Mouse (Mus musculus): Measurements from ENCODE around the gene Egln2.

The Egln2 gene

GRCm38 (mm10) chr7:27177942-27178323 is 11.3 kb upstream of the Egln2 start:
- no peak for DNase-seq (ENCODE audit: low spot score in 2 of 2)

DNA sequence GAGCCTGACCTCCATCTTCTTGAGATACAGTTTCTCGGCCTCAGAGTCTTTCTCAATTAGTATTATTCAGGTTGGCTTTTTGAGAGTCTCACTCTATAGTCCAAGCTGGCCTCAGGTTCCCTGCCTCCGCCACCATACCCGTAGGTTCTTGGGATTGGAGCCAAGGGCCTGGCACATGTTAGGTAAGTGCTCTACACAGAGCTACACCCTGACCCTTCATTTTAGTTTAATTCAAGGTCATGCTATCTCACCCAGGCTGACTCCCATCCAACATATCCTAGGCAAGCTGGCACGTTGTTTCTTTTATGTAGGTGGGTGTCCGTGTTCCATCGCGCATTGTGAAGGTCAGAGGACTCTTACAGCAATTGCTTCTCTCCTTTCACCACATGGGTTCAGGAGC is 8.3 kb upstream of the Egln2 start:
- no peak for DNase-seq (ENCODE audit: low spot score in 2 of 2)

GRCm38 (mm10) chr7:27174496-27174895 is 7.9 kb upstream of the Egln2 start:
- DNase-seq (ENCODE audit: low spot score in 2 of 2) = no peak

GRCm38 (mm10) chr7:27170981-27171380 is 4.4 kb upstream of the Egln2 start:
- no peak for DNase-seq (ENCODE audit: low spot score in 2 of 2)

GRCm38 (mm10) chr7:27168371-27168770 is 1.8 kb upstream of the Egln2 start:
- no peak for DNase-seq (ENCODE audit: low spot score in 2 of 2)

GRCm38 (mm10) chr7:27167475-27168094 is 983 bp upstream of the Egln2 start:
- no peak for DNase-seq (ENCODE audit: low spot score in 2 of 2)

GRCm38 (mm10) chr7:27166229-27166613 is 381 bp downstream of the Egln2 start:
- peak; percentile 86 to 87 for DNase-seq (ENCODE audit: low spot score in 2 of 2)

GRCm38 (mm10) chr7:27165696-27166095 is 906 bp downstream of the Egln2 start:
- no peak for DNase-seq (ENCODE audit: low spot score in 2 of 2)

DNA sequence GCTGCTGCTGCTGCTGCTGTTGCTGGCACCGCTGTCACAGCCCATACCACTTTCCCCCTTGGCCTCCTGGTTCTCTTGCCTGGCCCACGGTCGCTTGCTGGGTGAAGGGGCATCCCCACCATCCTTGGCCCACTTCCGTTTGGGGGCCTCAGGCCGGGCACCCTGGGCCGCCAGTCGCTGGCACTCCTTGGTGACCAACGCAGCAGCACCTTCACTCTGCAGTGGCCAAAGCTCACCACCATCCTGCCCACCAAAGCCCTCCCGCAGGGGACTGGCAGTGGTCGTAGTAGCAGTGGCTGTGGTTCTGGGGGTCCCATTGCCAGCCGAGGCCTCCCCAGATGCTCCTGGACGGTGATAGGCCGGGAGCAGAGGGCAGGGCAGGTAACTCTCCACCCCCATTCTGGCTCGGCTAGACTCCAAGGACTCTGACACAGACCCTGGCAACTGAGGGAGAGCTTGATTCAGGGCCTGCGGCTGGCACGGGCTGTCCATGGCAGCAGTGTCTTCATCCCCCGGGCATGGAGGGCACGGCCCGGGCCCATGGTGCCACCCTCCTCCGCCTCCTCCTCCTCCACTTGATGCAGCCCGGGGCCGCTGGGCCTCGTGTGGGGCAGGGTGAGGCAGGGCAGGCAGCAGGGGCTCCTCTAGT is 1.5 kb downstream of the Egln2 start:
- peak in 1 of 2 experiments; percentile 19 for DNase-seq (ENCODE audit: low spot score in 2 of 2)

- DNase-seq (ENCODE audit: low spot score in 2 of 2) = no peak
These were observed 2.3 kb downstream of the Egln2 start for GRCm38 (mm10) chr7:27164112-27164947.

DNA sequence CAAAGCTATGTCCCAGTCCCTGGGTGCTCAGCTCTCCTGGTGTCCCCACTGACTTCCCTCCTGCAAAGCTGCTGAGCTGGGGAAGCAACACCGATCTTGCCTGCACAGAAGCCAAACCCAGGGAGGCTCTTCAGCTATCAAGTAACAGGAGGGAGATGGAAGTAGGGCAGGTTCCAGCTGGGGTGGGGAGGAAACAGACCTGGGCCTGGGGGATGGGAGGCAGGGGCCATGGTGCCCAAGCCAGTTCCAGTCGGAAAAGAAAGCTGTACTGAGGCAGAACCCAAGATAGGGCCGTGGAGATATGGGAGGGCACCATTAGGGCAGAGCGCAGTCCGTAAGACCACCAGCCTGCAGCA is 3.2 kb downstream of the Egln2 start:
- DNase-seq (ENCODE audit: low spot score in 2 of 2) = no peak

DNA sequence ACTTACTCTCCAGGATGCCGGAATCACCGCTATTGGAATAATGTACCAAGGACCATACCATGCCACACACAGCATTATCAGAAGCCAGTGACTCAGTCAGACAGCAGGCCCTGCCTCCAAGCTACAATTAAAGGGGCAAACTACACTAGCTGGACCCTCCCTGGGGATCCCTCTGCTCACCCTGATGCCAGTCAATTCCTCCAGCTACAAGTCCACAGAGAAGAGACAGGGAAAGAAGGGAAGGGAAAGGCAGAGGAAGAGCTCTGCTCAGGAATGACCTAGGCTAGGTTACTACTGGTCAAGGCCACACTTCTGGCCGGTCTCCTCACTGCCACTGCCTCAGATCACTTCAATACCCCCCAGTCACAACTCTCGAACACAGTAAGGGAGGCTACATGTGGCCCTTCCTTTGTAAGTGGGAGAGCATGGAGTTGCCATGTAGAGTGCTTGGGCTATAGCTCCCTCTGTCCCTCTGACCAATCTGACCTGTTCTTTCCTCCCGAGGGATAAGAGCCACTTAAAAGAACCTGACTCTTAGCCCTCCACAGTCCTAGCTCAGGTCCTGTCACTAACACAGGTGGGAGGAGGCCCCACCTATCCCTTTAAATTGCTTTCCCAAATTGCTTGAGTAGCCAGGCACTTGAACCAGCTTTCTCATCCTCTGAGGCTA is 3.7 kb downstream of the Egln2 start:
- DNase-seq (ENCODE audit: low spot score in 2 of 2) = no peak

GRCm38 (mm10) chr7:27161744-27162143 is 4.9 kb downstream of the Egln2 start:
- DNase-seq (ENCODE audit: low spot score in 2 of 2) = no peak

- no peak for DNase-seq (ENCODE audit: low spot score in 2 of 2)
These were observed 5.7 kb downstream of the Egln2 start for GRCm38 (mm10) chr7:27160921-27161320.

- peak; percentile 84 to 86 for DNase-seq (ENCODE audit: low spot score in 2 of 2)
These were observed 6.7 kb downstream of the Egln2 start for GRCm38 (mm10) chr7:27159882-27160281.

DNA sequence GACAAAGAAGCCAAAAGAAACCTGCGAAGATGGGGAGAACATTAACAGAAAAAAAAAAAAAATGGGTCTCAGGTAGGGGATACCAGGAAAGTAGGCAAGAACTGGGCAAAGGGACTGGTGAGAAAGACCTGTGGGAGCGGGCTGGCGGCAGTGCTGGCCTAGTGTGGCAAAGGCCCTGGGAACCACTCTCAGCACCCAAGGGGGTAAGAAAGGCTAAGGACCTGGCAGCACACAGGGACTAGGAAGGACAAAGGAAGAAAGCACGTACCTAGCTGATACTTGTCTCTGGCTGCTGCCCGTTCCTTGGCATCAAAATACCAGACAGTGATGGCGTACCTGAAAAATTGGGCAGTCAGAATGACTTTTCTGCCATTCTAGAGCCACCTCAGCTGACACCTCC is 7.3 kb downstream of the Egln2 start:
- no peak for DNase-seq (ENCODE audit: low spot score in 2 of 2)

- no peak for DNase-seq (ENCODE audit: low spot score in 2 of 2)
These were observed 8.4 kb downstream of the Egln2 start for GRCm38 (mm10) chr7:27158171-27158570.

- no peak for DNase-seq (ENCODE audit: low spot score in 2 of 2)
These were observed 10.6 kb downstream of the Egln2 start for GRCm38 (mm10) chr7:27156005-27156404.

- DNase-seq (ENCODE audit: low spot score in 2 of 2) = no peak
These were observed 13.3 kb downstream of the Egln2 start, which contains the start of gene Cyp2t4 for GRCm38 (mm10) chr7:27153205-27153764. Gene Cyp2t4 (plus strand): TSS chr7:27153714.

GRCm38 (mm10) chr7:27136410-27136996 is 30.1 kb downstream of the Egln2 start:
- no peak for DNase-seq (ENCODE audit: low spot score in 2 of 2)

GRCm38 (mm10) chr7:27133757-27134156 is 32.8 kb downstream of the Egln2 start:
- DNase-seq (ENCODE audit: low spot score in 2 of 2) = no peak

- DNase-seq (ENCODE audit: low spot score in 2 of 2) = no peak
These were observed 33.4 kb downstream of the Egln2 start for GRCm38 (mm10) chr7:27133156-27133555.

All from spleen, postnatal 36 days (tissue).